Mouse (Mus musculus) testis, postnatal 10 days (tissue): ENCODE results near the gene Cep290.
"Not testable (repeated sequence)": the region's sequence is repeated elsewhere in the genome, so short reads cannot be mapped to it uniquely, and the experiment has no call there.

Experiments used
- DNase-seq: peaks from one replicate; pipeline ENCODE4 v3.0.0; 2021; ENCODE audit warnings: low spot score

Gene Cep290

DNA sequence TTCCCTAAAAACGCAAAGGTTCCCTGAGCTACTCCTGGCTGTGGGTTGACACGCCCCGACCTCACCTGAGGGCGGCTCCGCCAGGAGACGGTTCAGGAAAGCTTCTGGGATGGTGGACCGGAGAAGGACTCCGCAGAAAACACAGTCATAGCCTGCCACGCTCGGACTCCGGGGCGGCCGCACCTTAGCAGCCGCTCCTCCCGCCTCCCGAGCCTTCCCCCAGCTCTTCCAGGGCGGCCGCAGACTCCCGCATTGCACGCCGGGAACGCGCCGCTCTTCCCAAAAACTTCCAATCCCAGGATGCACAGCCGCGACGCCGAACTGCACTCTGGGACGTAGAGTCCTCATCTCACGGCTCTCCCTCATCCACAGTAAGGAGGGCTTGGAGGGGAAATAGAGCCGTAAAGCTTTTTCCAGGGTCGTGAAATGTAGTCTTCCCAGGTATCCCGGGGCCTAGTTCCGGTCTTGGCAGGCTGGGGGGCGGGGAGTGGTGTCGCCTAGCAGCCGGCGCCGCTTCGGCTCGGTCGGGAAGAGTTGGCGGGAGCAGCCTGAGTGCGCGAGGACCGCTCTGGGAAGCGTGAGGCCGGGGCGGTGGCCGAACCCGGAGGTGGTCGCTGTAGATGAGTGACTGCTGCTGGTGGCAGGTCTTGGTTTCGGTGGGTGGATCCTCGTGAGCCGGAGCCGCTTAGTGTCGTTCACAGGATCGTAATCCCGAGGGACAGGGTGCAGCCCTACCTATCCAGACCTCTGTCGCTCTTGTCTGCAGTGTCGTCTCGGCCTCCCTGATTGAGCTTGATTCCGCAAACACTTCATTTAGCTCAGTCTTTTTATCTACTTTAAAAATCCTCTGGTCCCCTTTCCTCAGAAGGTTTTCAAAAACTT, at the start of gene Cep290, which contains the start of gene Tmtc3:
Gene Cep290, plus strand, starts transcription at position 462 of the 882 bp plus-strand sequence.
Gene Tmtc3, minus strand, starts transcription at position 254 of the 882 bp plus-strand sequence.
- DNase-seq: peak; percentile 94

DNA sequence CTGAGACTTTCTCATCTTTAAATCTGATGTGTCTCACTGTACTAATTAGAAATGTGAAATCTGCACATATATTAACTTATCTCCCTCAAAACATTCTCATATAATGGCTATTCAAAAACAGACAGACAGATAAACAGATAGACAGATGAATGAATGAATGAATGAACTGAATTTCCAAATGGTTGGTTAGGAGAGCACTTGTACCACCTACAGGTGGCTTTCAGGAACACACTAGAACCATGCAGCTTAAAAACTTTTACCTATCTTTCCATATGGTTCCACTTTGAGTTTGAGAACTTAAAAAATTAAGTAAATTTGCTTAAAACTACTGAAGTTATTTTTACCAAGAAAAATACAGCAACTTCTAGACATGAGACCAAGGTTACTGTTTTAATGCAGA, 38.0 kb upstream of the Cep290 start:
- DNase-seq: no peak

DNA sequence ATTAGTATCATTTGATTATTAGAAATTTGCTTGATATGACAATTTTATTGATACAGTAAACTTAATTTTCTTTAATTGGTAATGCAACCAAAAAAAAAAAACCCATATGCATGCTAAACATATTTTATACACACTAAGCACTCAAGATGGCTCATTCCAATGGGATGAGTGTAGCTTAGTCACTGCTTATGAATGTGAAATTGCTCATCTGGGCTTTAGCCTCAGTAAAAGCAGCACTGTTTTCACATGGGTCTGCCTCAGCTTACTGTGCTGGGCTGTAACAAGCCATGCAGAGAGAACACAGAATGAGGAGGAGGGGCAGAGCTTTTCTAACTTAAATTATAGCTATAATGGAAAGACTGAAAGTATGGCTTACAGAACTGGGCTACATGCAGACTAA, 26.8 kb upstream of the Cep290 start:
- no peak for DNase-seq

DNA sequence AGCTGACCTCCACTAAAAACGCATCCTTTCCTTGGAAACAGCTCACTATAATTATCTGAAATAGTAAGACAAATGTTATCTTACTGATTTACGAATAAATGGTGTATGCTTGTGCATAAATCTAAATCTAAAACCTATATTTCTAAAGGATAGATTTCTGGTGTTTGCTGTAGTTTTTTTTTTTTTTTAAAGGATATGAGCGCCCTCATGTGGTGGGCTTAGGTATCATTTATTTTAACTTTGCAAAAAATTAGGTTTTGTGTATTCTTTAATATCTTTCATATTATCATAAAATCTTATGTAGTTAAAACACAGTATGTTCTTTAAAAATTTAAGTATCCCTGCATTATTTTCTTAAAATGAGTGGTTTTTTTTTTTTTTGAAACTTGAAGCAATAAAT, 12.3 kb upstream of the Cep290 start:
- no peak for DNase-seq

DNA sequence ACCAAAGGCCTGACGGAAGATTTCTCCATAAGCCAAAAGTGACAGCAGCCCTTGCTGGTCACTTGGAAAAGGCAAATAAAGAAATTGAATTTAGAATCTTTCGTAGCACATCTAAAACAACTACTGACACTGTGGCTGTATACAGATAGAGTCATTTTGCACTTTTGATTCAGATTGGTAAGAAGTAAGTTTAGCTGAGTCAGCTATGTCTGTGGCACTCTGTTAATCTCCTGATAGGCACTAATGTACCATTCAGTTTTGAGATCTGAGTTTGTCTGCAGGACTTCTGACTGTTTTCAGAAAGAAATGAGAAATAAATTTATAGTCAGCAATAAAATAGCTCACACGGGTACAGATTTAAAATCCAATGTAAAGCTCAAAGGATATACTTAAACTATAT, 7.8 kb upstream of the Cep290 start:
- DNase-seq: no peak

DNA sequence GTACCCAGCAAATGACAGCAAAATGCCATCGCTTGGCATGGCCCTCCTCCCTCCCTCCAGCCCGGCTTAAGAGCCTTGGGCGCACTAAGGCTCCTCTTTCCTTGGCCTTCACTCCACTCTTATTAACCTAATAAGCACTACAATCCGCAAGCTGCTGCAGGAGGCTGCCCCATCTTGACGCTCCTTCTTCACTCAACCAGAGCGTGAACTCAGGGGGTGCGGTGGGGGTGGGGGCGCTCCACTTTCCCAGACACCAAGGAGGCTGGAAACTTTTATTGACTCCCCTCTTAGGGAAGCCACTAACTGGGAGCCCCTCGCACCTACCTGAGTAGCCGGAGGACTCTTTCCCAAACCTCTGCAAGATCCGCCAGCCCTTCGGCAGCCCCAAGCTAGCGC, 659 bp upstream of the Cep290 start:
- DNase-seq: no peak

DNA sequence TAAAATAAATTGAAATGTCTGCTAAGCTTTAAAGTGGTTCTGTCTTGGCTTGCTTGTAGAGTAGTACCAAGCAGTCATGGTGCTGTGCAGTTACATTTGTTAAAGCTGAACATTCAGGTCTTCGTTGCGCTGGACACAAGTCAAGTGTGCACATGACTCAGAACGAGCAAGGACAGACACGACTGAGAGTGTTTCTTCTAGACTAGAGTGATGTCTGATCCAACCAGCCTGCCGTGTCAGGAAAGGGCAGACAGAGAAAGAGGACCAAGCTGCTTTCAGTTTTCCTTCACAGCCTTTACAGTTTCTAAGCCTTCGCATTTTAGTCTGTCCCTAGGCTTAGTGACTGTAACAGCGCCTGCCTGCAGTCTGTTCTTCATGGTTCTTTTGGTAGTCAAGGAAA, 4.6 kb downstream of the Cep290 start:
- no peak for DNase-seq

DNA sequence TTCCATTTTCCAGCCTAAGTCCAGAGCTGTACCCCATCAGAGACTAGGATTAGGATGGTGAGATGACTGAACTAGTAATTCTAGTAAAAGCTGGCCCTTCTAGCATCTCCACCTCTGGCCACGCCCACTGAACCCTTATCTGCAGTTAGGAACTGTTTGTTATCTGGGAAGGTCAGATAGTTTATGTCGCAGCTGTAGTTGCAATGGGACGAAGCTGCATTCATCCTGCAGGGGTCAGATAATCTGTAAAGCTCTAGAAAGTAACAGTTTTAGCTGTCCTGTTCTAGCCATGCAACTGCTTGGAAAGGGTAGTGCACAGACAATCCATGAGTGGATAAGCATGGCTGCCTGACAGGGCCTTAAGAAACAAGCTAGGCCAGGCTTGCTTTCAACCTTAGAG, 11.0 kb downstream of the Cep290 start:
- no peak for DNase-seq

DNA sequence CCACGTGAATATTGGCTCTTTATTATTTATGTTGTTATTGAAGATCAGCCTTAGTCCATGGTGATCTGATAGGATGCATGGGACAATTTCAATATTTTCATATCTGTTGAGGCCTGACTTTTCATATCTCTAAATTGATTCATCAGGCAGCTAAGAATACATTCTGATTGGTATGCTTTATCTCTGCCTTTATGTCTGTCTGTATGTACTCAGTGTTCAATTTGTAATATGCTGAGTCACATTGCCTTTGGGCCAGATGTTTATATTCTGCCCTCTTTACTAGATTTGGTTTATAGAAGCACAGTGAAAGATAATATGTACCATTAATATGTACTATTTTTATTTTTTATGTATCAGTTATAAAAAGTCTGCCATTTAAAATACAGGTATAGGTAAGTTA, 20.8 kb downstream of the Cep290 start:
- DNase-seq: no peak

DNA sequence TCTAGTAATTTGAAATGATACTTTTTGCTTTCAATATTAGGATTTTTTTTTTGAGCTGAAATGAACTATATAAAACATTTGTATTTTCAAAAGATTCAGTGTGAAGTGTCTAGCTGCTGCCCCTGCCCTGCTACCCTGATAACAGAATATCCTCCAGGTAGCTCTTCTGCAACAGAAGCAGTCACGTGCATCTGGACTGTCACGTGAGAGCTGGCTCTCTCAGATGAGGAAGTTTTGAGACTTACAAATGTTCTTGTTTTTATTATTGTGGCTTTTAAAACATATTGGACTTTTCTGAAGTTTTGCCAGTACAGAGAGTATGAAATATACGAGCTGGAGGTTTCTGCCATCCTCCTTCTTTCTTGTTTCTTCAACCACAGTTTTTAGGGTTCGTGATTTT, 34.3 kb downstream of the Cep290 start:
- no peak for DNase-seq

DNA sequence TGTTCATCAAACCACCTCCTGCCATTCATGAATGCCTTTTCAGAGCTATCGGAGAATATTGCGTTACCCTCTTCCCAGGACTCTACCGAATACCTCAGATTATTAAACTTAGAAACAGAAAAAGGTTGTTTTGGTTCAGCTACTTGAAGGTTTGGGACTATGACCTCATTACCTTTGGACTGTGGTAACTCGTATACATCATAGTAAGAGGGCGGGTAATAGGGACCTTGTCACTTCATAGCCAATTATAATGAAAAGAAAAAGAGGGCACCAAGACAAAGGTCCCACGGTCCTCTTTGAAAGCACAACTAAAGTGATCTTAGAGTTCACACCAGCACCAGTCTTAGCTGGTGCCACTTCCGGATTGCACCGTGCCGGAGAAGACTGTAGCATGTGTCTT, 35.0 kb downstream of the Cep290 start:
- no peak for DNase-seq

DNA sequence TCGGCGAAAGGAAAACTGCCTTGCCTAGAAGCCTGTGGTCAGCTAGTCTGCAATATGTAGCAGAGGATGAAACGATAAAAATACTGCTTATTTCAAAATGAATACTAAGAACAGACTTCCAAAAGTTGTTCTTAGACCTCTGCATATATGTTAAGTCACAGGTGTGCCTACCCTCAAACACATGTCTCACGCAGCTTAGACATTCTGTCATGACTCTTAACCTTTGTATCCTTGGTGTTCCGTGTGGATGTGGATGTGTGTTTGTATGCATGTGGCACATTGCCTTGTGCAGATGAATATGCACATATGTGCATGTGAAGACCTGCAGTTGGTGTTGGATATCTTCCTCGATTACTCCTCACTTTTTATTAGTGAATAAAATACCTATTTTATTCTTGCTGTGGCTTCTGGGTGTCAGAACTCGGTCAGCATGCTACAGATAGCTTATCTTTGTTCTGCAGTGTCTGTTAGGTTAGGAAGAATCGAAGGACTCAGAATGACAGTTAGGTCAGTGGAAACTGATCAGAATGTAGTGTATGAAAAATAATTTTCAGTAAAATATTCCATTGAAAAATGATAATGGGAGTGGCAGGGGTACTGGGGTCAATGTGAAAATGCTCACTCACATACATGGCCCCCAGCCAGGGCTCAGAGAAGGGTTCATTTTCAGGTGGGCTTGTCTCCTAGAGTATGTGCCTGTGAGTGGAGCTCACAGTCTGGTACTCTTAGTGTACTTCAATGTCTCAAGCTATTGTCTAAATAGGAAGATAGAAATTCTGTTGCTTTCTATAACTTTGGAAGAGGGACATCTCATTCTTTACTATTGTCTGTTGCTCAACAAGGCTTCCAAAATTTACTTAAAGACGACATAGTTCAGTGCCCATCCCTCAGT, 37.4 kb downstream of the Cep290 start:
- no peak for DNase-seq

DNA sequence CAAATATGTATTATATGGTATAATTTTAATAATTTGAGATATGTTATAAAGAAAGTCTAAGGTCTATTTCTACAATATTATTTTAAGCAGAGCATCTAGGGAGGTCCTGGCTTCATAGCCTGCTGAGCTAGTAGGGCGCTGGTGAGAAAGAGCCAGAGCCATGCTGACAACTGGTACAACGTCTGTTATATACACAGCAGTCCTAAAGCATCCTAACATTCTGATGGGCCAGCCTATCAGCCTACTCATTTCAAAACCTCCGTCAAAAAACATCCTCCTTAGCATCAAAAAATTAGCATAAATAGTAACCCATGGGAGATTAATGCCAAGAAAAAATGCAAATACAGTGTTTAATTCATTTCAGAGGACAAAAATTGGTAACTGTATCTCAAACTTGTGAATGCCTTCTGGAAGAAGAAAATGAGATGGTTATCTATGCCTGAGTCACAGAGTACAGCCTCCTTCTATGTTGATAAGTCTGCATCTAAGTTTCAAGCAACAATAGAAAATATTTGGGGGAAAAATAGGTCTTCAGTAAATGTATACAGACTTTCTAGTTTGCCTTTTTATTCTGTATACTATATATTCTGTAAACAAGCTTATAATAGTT, 69.3 kb downstream of the Cep290 start:
- DNase-seq: no peak

DNA sequence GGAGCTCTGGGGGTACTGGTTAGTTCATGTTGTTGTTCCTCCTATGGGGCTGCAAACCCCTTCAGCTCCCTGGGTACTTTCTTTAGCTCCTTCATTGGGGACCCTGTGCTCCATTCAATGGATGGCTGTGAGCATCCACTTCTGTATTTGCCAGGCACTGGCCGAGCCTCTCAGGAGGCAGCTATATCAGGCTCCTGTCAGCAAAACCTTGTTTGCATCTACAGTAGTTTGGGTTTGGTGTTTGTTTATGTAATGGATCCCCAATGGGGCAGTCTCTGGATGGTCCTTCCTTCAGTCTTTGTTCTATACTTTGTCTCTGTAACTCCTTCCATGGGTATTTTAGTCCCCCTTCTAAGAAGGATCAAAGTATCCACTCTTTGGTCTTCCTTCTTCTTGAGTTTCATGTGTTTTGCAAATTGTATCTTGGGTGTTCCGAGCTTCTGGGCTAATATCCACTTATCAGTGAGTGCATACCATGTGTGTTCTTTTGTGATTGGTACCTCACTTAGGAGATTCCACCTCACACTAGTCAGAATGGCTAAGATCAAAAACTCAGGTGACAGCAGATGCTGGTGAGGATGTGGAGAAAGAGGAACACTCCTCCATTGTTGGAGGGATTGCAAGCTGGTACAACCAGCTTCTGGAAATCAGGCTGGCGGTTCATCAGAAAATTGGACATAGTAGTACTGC, 73.0 kb downstream of the Cep290 start:
- not testable (repeated sequence) for DNase-seq

DNA sequence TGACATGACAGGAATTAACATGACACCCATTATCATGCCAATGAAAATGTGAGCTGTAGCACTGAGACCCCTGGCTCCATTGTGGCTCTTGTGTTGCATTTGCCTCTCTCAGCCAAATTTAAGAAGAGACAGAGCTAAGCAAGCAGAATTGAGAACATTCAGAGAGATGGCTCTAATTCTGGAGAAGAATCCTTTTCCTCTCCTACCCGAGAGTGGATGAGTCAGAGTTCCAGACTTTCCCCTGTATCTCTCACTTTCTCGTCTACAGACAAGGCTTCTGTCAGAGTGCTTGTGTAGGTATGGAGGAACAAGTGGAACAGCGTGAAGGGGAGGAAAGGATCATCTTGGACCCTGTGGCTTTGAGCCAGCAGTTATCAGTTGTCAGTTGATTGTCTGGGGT, 76.8 kb downstream of the Cep290 start:
- DNase-seq: no peak

DNA sequence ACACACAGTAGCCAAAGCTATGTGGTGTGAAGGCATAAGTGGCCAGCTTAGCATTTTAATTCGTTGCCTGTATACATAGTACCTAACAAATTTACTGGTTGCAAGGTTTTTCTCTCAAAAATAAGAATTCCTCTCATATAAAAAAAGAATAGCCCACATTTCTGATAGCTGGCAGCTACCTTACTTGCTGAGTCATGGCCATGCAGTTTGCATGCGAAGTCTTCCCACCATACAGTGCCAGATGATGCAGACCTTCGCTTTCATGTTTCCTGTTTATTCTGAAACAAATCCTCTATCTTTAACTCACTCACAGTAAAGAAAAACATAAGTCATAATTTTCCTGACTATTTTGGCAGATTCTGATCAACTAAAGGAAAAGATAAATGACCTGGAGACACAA, 84.3 kb downstream of the Cep290 start:
- DNase-seq: no peak

DNA sequence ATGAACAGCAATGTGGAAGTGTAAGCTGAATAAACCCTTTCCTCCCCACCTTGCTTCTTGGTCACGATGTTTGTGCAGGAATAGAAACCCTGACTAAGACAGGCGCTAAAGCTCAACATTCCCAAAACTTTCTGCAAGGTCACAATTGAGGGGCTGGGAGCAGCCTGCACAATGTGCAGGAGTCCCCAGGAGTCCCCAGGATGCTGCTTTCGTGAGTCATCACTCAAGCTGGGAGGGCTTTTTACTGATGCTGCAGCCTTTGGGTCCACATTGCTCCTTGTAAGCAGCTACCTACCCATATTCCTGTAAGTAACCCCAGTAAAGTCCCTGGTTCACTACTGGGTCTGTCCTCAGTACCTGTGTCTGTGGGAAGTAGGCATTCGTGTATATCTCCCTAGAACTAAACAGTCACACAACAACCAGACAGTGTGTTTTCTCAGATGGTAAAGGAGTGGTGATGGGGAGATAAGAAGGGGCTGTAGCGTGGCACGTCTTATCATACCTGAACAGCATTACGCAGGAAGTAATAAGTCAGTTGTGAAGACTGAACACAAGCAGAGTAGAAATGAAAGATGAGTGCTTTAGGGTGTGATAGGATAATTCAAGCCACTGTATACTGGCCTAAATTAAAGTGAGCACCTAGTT, 87.3 kb downstream of the Cep290 start:
- DNase-seq: no peak

DNA sequence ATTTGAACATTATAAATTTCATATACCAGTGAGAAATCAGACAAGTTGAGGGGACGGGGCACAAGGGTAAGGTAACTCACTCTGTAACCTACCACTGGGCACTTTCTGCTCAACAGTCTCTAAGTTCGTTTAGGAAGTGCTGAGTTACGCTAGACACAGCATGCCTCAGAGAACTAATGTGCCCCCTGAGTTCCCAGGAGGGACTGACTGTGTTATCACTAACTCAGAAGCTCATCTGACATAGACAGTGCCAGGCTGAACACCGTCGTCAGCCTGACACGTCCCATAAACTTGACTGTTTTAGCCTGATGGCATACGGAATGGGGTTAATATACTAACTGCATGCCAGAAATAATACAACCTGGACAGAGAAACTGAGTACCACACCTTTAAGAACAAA, 87.9 kb downstream of the Cep290 start:
- DNase-seq: no peak

DNA sequence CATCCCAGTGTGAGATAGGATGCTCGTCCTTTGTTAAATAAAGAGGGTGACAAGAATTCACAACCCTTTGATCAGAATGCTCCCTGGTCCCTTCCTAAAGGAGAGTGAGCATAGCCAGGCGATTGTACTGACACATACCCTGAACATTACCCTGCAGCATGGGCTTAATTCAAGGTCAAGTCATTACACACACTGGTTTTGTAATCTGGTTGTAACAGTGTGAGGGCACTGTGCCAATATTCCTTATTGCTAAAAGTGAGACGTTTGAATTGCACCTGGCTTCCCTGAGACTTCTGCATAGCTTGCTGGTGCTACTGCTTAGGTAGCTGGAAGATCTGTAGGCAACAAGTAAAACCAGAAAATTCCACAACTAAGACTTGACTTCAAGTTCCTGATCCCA, 96.8 kb downstream of the Cep290 start:
- DNase-seq: no peak

DNA sequence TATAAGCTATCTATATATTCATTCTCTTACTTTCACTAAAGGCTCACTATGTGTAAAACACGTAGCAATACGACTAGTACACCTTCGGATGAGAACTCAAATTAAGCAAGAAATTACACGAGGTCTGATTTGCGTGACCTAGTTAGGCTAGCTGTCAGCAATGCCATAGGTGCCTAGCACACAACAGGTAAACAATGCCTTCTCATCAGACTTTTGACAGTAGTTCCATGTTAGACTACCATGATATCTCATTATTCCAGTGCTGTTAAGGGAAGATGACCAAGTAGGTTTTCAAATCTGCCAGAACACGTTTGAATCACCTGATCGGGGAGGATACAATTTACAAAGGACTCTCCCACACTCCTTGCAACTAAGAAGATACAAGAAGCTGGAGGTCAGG, 101.2 kb downstream of the Cep290 start:
- DNase-seq: no peak

DNA sequence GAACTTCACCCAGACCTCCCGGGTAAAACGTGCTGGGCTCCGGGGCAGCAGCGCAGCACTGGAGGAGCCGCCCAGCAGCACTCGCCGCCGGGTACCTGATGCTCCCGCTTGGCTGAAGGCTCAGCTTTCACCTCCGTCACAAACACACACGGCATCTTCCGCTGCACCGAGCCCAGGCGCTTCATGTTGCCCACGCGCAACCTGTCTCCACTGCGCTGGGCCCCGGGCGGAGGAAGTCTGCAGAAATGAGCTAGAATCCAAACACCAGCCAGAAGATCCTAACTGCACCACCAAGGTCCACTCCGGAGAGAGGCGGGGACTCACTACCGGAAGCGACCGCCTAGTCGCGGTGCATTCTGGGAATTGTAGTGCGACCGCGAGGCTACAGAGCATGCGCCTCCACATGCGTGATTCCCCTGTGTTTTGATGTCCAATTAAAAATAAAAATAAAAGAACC, 101.6 kb downstream of the Cep290 start:
- DNase-seq: peak; percentile 94
